Mouse (Mus musculus) ES-Bruce4 (cell line): Measurements from ENCODE around the gene Rad9a.

Experiments used
- CTCF ChIP-seq: IDR thresholded peaks from one replicate; pipeline ENCODE4 v1.8.1; 2011; ENCODE audit warnings: low read depth, low read length
- EP300 ChIP-seq: IDR thresholded peaks from 2 replicates; pipeline ENCODE4 v1.6.1; 2011; ENCODE audit warnings: low read depth, low read length; ENCODE audit not compliant: insufficient read depth
- POLR2A ChIP-seq: IDR thresholded peaks from one replicate; pipeline ENCODE4 v1.8.1; 2011; ENCODE audit warnings: low read length; ENCODE audit not compliant: insufficient read depth

- no peak for TF ChIP-seq CTCF
- TF ChIP-seq EP300: no peak
- no peak for TF ChIP-seq POLR2A
Measured at GRCm38 (mm10) chr19:4226779-4227178, 25.3 kb upstream of the Rad9a start.
